Mouse (Mus musculus) urinary bladder, postnatal 25 days (tissue): ENCODE measurements around the gene A630089N07Rik.

ENCODE experiments used
- DNase-seq: peaks from one replicate; pipeline ENCODE4 v3.0.0; 2022; ENCODE audit warnings: low spot score

The A630089N07Rik gene

DNA sequence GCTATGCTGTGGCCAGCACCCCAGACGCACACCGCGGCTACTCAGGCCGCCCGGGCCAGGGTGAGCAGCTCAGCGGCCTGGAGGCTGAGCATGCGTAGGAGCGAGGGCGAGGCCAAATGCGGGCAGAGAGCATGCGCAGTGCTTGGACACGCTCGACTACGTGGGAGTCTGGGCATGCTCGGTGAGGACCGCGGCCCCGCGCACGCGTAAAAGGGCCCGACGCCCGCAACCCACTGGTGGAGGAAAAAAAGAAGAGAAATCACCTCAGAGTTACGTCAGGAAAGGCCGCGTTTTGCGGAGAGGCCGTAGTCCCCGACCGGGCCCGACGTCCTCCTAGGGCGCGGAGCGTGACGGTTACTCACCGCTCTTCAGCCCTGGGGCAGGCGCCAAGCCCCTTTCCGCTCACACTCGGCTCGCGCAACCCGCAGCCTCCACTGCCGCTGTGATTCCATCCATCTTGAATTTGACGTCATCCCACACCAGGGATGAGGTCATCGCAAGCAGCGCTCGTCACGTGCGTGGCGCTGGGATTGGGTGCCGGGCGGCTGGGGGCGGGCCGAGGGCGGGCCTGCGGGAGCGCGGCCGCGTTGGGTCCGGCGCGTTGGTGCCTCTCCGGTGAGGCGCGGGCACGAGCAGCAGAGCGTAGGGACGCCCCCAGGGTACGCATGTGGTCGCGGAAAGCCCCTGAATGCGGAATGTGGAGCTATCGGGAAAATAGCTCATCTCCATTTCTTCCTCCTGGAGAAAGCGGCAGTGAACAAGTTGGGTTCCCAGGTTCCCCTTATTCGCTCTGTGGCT, 119.9 kb downstream of the A630089N07Rik start, which contains the start of the genes C2cd2 and Zbtb21:
Gene C2cd2, minus strand, starts transcription at position 448 of the 798 bp plus-strand sequence.
Gene Zbtb21, minus strand, starts transcription at position 472 of the 798 bp plus-strand sequence.
- peak; percentile 98 for DNase-seq

DNA sequence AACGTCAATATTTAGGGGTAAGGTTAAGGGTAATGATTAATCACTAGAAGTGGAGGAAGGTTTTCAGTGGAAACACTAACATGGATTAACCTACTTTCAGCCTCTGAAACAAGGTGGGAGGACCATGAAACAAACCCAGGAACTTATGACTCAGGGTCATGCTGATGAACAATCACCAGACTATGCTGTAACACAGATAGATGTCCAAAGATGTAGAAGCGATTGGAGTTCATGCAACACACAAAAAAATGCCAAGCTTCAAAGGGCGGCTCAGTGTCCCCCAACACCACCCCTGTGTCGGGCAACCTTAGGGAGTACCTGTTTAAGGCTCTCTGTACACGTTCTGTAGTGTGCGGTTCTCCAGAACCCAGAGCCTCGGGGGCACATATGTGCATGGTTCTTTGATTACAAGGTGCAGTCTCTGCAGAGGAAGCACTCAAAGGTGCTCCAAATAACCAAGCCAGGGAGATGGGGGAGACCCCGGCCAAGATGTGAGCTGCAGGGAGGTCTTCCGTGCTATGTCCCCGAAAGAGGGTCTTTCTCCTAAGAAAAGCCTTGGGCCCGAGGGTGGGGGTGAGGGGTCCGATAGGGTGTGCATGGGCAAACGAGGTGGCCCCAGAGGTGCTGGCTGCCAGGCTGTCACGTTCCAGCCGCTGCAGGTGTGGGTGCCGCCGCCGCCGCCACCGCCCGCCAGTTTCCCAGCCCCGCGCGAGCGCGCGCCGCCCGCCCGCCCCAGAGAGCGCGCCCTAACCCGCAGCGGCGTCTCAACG, 120.7 kb downstream of the A630089N07Rik start:
- DNase-seq: peak; percentile 22

DNA sequence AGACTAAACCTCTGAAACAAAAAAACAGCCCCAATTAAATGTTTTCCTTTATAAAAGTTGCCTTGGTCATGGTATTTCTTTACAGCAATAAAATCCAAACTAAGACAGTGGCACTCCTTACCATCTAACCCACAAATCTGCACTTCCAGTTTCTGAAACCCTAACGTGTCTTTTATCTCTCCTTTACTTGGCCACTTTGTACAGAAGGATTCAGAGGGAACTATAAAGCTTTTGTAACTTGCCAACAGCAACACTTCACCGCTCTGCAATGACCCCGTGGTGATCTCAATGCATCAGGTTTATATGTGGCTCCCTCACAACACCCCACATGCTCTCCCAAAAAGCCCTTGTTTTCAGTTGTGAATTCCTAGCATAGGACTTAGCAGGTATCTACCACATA, 121.9 kb downstream of the A630089N07Rik start:
- DNase-seq: no peak

DNA sequence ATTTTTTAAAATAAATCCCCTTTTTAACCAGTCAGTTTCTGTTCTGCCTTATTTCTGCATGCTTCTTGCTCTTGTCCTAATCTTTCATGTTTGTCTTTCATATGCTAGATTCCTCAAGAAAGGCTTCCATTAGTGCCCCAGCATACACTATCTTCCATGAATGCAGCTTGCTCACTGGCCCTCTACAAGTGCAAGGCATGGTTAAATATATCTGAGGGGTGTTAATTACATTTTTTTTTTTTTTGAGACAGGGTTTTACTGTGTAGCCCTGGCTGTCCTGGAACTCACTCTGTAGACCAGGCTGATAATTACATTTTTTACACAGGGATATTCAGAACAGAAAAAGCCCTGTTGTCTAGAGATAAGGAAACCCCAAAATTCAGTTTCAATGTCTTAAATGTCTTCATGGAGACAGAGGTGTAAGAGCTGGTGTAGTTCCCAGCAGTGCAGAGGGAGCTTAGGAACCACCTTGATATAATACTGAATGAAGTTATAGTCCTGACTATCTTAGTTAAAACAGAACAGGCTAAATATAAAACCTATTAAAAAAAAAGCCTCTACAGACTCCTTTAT, 123.8 kb downstream of the A630089N07Rik start:
- no peak for DNase-seq

DNA sequence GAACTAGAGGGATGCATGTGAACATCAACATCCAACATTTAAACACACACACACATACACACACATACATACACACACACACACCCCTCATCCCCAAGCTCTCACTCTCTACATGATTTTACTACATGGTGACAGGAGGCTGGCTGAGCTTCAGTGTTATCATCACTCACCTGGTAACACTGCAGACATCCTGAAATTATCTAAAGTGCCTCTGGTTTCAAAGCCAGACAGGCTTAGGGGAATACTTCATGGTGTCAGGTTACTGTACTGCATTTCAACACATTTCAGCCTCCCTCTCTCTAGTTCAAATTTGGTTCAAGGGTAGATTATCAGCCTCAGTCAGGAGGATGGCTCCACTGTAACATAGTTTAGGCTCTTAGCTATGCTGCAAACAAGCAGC, 124.6 kb downstream of the A630089N07Rik start:
- DNase-seq: no peak

DNA sequence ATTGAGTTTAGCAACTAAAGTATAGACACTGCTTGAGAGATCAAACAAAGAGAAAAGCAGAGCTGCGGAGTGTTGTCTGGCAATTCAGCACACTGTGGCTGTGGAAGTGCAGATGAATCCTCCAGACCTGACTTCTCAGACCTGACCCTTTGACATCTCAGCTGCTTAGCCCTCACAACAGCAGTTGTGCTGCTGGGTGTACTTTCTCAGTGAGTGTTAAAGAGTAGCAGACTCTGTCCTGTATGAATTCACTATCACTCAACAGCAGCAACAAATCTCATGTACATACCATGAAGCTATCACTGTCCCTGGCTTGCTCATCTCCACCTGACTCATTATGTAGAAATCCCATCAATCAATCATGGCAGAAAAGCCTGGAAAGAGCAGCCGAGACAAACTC, 126.2 kb downstream of the A630089N07Rik start:
- no peak for DNase-seq

DNA sequence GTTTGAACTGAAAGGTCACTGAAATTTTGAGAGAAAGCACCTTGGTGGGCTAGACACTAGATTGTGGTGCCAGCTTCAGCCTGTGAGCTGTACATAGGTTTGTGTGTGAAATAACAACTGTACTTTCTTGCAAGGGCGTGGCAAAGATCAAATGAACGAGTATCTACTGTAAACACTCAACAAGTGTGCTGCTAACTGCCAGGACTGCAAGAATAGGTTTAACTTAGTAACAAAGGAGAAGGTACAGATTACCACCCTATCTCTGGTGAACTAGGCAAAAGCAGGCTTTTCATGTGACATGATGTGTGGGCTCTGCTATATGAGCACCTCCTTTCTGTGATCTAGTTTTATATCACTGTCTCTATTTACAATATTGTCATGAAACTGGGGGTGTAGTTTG, 128.9 kb downstream of the A630089N07Rik start:
- no peak for DNase-seq

DNA sequence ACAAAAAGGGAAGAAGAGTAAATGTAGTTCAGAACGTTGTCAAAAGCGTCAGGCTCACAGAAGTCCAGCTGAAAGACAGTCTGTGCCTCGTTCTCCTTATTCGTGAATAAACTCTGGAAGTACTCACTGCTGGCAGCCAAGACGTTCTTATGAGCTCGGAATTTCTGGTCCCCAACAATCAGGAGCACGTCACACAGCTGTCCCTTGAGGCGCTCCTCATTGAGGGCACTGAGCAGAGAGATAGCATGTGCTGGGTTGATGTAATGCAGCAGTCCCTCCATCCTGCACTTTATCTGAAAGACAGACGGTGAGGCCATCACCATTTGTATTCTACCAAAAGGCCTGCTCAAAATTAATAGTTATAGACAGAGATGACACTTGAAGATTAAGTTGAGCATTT, 129.4 kb downstream of the A630089N07Rik start:
- DNase-seq: no peak

DNA sequence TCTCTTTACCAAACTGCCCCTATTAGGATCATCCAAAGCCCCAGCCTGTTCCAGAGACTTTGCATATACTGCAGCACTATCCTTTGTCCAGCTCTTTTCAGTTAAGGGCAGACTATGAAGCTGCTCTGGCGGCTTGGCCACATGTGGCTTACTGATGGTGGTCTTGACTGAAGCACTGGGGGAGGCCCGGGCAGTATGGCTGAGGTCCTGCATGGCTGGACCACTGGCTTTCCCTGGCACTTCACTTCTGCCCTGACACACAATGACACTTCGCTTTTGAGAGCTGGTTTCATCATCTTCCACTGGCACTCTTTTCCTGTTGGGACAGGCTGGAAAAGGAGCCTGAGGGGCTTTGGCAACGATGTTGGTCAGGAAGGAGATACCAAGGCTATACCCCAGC, 129.9 kb downstream of the A630089N07Rik start:
- DNase-seq: no peak
